Mouse (Mus musculus): ENCODE results near the gene Kcnj11. TPM values are rescaled to one million over a fixed set of nuclear protein-coding genes. Genes with fewer than 3 reads are reported as not detected.
A peak's percentile ranks its signal among the peaks of the same experiment; 100 is the strongest.

Gene Kcnj11
- polyA plus RNA-seq, 1 experiment from 2014 or later, result 3.7 TPM

GRCm38 (mm10) chr7:46076844-46077243, 23.7 kb downstream of the Kcnj11 start:
- ATAC-seq, result no peak
- no peak overlapping the region for H3K4me2 ChIP-seq (ENCODE audit: low read length)
- H3K36me3 ChIP-seq (ENCODE audit: control insufficient read depth, insufficient read depth, low read length), result peaks cover 24% of the 10 kb centered on the region
- no peaks in the 10 kb centered on the region for H3K9me3 ChIP-seq (ENCODE audit: control insufficient read depth, low read length)
- 85% methylated on average over 7 of the region's 7 CpGs for WGBS
- H3K27me3 ChIP-seq (replicated peaks; ENCODE audit: control insufficient read depth, insufficient read depth, low read length), result no peaks in the 10 kb centered on the region
- H3K9ac ChIP-seq (ENCODE audit: low read depth, low read length), result no peak overlapping the region
- no peak overlapping the region for H3K4me3 ChIP-seq (ENCODE audit: low read length)
- H3K27ac ChIP-seq (ENCODE audit: low read depth, low read length), result no peak overlapping the region
- H3K4me1 ChIP-seq (ENCODE audit: control insufficient read depth, insufficient read depth, low read depth, low read length), result no peaks in the 10 kb centered on the region

DNA sequence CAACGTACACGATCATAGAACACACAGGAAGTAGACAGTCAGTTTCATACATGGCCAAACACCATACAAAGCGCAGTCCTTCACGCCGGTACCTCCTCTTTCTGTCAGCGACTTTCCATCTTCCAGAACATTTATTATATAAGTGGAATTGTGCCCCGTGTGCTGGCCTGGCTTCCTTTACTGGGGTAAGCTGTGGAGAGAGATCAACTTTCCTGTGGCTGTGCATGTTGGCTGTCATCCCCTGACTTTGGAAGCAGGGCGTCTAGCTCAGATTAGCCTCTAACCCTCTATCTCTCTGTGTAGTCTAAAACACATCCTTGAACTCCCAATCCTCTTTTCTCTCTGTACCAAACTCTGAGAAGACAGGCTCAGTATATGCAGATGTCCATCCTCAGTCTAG, 31.7 kb downstream of the Kcnj11 start:
- Histone ChIP-seq H3K27me3 (replicated peaks; ENCODE audit: control insufficient read depth, insufficient read depth, low read length) (no peaks in the 10 kb centered on the region), H3K4me1 (ENCODE audit: control insufficient read depth, insufficient read depth, low read depth, low read length) (no peaks in the 10 kb centered on the region), H3K36me3 (ENCODE audit: control insufficient read depth, insufficient read depth, low read length) (peaks cover 37% of the 10 kb centered on the region), H3K9ac (ENCODE audit: low read depth, low read length) (no peak overlapping the region), H3K27ac (ENCODE audit: low read depth, low read length) (no peak overlapping the region), H3K9me3 (ENCODE audit: control insufficient read depth, low read length) (no peaks in the 10 kb centered on the region), H3K4me3 (ENCODE audit: low read length) (no peak overlapping the region), H3K4me2 (ENCODE audit: low read length) (no peak overlapping the region)
- 96% methylated on average over 8 of the region's 8 CpGs for WGBS
- ATAC-seq, result no peak

DNA sequence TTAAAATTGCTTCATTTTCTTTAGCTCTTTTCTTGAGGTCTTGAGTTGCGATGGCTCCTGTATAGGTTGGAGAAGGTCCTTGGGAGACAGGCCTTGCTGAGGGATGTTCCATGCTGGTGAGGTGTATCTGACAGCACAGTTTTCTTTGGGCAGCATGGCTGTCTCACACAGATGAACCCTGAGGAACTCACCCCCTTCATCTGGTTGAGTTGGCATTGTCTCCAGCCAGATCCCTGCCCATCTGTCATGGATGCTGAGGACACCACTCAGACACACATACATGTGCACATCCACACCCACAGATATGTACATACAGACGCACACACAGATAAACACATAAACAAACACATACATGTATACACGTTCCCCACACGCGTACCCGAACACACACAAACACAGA, 37.3 kb downstream of the Kcnj11 start:
- peaks cover 44% of the 10 kb centered on the region for H3K36me3 ChIP-seq (ENCODE audit: control insufficient read depth, insufficient read depth, low read length)
- H3K27me3 ChIP-seq (replicated peaks; ENCODE audit: control insufficient read depth, insufficient read depth, low read length), result no peaks in the 10 kb centered on the region
- no peak overlapping the region for H3K27ac ChIP-seq (ENCODE audit: low read depth, low read length)
- no peaks in the 10 kb centered on the region for H3K9me3 ChIP-seq (ENCODE audit: control insufficient read depth, low read length)
- no peak overlapping the region for H3K4me3 ChIP-seq (ENCODE audit: low read length)
- no peaks in the 10 kb centered on the region for H3K4me1 ChIP-seq (ENCODE audit: control insufficient read depth, insufficient read depth, low read depth, low read length)
- H3K4me2 ChIP-seq (ENCODE audit: low read length), result no peak overlapping the region
- 94% methylated on average over 6 of the region's 6 CpGs for WGBS
- no peak overlapping the region for H3K9ac ChIP-seq (ENCODE audit: low read depth, low read length)
- ATAC-seq, result no peak

GRCm38 (mm10) chr7:46061614-46062013, 39.0 kb downstream of the Kcnj11 start:
- H3K27me3 ChIP-seq (replicated peaks; ENCODE audit: control insufficient read depth, insufficient read depth, low read length), result no peaks in the 10 kb centered on the region
- H3K4me2 ChIP-seq (ENCODE audit: low read length), result no peak overlapping the region
- H3K27ac ChIP-seq (ENCODE audit: low read depth, low read length), result no peak overlapping the region
- H3K9ac ChIP-seq (ENCODE audit: low read depth, low read length), result no peak overlapping the region
- H3K4me3 ChIP-seq (ENCODE audit: low read length), result no peak overlapping the region
- H3K9me3 ChIP-seq (ENCODE audit: control insufficient read depth, low read length), result no peaks in the 10 kb centered on the region
- H3K4me1 ChIP-seq (ENCODE audit: control insufficient read depth, insufficient read depth, low read depth, low read length), result no peaks in the 10 kb centered on the region
- H3K36me3 ChIP-seq (ENCODE audit: control insufficient read depth, insufficient read depth, low read length), result peaks cover 49% of the 10 kb centered on the region
- 97% methylated on average over 16 of the region's 16 CpGs for WGBS
- no peak for ATAC-seq

DNA sequence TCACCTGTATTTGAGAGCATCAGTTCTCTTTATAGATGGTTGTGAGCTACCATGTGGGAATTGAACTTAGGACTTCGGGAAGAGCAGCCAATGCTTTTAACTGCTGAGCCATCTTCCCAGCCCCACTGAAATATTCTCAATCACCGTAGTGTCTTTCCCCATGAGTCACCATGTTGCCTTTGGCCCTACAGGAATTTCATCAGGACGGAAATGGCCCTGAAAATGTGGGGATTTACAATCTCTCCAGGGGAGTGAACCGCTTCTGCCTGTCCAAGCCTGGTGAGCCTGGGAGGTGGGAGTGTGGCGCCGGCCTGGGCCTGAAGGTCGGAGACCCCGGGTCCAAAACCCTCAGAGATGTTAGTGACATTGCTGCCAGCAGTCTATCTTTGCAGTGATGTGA, 39.9 kb downstream of the Kcnj11 start:
- H3K27me3 ChIP-seq (replicated peaks; ENCODE audit: control insufficient read depth, insufficient read depth, low read length), result no peaks in the 10 kb centered on the region
- no peak for ATAC-seq
- WGBS, result 94% methylated on average over 8 of the region's 8 CpGs
- H3K4me3 ChIP-seq (ENCODE audit: low read length), result no peak overlapping the region
- H3K9me3 ChIP-seq (ENCODE audit: control insufficient read depth, low read length), result no peaks in the 10 kb centered on the region
- H3K9ac ChIP-seq (ENCODE audit: low read depth, low read length), result no peak overlapping the region
- no peak overlapping the region for H3K27ac ChIP-seq (ENCODE audit: low read depth, low read length)
- H3K4me1 ChIP-seq (ENCODE audit: control insufficient read depth, insufficient read depth, low read depth, low read length), result no peaks in the 10 kb centered on the region
- no peak overlapping the region for H3K4me2 ChIP-seq (ENCODE audit: low read length)
- H3K36me3 ChIP-seq (ENCODE audit: control insufficient read depth, insufficient read depth, low read length), result peaks cover 41% of the 10 kb centered on the region

DNA sequence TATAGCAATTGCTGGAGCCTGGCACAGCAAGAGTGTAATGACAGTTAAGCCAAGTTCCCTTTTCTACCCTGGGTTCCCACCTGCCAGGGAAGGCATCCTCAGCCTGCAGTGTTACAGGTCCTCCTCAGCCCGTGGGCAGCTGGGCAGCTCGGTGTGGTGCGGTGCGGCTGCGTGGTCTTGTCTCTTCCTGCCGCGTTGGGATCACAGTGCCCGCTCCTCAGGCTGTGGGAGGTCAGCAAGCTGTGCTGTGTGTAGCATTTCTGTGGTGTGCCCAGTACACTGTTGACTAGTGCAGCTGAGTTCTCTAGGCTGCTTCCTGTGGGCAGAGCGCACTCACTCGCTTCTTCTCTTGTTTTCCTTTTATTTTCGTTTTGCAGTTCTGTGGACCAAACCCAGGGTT, 41.7 kb downstream of the Kcnj11 start:
- Histone ChIP-seq H3K9ac (ENCODE audit: low read depth, low read length) (no peak overlapping the region), H3K27me3 (replicated peaks; ENCODE audit: control insufficient read depth, insufficient read depth, low read length) (no peaks in the 10 kb centered on the region), H3K9me3 (ENCODE audit: control insufficient read depth, low read length) (no peaks in the 10 kb centered on the region), H3K4me2 (ENCODE audit: low read length) (no peak overlapping the region), H3K4me1 (ENCODE audit: control insufficient read depth, insufficient read depth, low read depth, low read length) (no peaks in the 10 kb centered on the region), H3K27ac (ENCODE audit: low read depth, low read length) (no peak overlapping the region), H3K4me3 (ENCODE audit: low read length) (no peak overlapping the region), H3K36me3 (ENCODE audit: control insufficient read depth, insufficient read depth, low read length) (peaks cover 53% of the 10 kb centered on the region)
- ATAC-seq, result no peak
- WGBS, result 82% methylated on average over 11 of the region's 11 CpGs

DNA sequence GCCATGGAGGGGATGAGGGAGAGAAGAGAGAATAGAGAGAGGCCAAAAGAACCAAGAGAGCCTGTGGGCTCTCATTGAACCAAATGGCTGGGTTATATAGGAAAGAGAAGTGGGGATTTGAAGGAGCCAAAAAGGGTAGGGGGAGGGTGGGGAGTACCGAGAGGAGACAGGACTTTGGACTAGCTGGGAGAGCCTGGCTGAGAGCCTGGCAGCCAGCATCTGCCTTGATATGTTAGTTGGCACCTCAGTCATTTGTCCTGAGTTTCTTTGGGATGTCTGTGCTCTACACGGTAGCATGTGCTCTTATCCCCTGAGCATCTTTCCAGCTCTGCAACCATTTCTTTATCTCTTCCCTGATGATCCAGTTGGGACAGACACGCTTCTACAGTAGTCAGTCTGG, 47.0 kb downstream of the Kcnj11 start:
- no peak overlapping the region for H3K4me2 ChIP-seq (ENCODE audit: low read length)
- peaks cover 34% of the 10 kb centered on the region for H3K36me3 ChIP-seq (ENCODE audit: control insufficient read depth, insufficient read depth, low read length)
- no peak overlapping the region for H3K27ac ChIP-seq (ENCODE audit: low read depth, low read length)
- H3K9ac ChIP-seq (ENCODE audit: low read depth, low read length), result no peak overlapping the region
- 88% methylated on average over 3 of the region's 3 CpGs for WGBS
- H3K4me1 ChIP-seq (ENCODE audit: control insufficient read depth, insufficient read depth, low read depth, low read length), result no peaks in the 10 kb centered on the region
- no peaks in the 10 kb centered on the region for H3K9me3 ChIP-seq (ENCODE audit: control insufficient read depth, low read length)
- no peak for ATAC-seq
- H3K27me3 ChIP-seq (replicated peaks; ENCODE audit: control insufficient read depth, insufficient read depth, low read length), result no peaks in the 10 kb centered on the region
- H3K4me3 ChIP-seq (ENCODE audit: low read length), result no peak overlapping the region

DNA sequence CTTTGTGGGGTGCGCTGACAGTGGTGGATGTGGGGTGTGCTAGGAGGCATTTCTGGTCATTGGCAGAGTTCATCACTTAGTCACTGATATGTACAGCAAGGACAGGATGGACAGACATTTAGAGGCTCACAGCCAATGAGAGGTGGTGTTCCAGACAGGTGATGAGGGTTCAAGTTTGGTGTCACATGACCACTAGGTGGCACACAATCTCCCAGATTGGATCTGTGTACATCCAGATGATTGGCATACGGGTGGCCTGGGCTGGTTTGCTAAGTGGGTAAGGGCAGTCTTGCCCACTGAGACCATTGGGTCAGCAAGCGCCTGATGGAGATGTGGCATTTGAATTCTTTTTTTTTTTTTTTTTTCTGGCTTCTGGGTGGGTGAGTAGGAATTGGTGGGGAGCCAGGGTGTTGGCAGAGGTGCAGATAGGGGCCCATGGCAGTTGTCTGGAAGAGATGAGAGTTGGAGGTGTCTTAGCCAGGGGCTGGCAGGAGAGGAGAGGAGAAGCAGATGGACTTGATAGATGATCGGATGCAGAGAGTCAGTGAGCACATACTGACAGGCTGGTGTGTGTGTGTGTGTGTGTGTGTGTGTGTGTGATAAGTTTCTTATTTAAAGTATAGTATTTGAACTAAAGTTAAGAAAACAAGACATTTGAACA, 48.3 kb downstream of the Kcnj11 start:
- ATAC-seq, result peak; percentile 40; the same call in 1 of the 2 replicates
- Histone ChIP-seq H3K4me2 (ENCODE audit: low read length) (no peak overlapping the region), H3K27ac (ENCODE audit: low read depth, low read length) (no peak overlapping the region), H3K4me1 (ENCODE audit: control insufficient read depth, insufficient read depth, low read depth, low read length) (no peaks in the 10 kb centered on the region), H3K9me3 (ENCODE audit: control insufficient read depth, low read length) (no peaks in the 10 kb centered on the region), H3K4me3 (ENCODE audit: low read length) (no peak overlapping the region), H3K27me3 (replicated peaks; ENCODE audit: control insufficient read depth, insufficient read depth, low read length) (no peaks in the 10 kb centered on the region), H3K36me3 (ENCODE audit: control insufficient read depth, insufficient read depth, low read length) (peaks cover 37% of the 10 kb centered on the region), H3K9ac (ENCODE audit: low read depth, low read length) (no peak overlapping the region)
- WGBS, result 88% methylated on average over 4 of the region's 4 CpGs

GRCm38 (mm10) chr7:46049981-46050380, 50.6 kb downstream of the Kcnj11 start:
- H3K27ac ChIP-seq (ENCODE audit: low read depth, low read length), result no peak overlapping the region
- no peak overlapping the region for H3K4me3 ChIP-seq (ENCODE audit: low read length)
- peaks cover 42% of the 10 kb centered on the region for H3K36me3 ChIP-seq (ENCODE audit: control insufficient read depth, insufficient read depth, low read length)
- H3K27me3 ChIP-seq (replicated peaks; ENCODE audit: control insufficient read depth, insufficient read depth, low read length), result no peaks in the 10 kb centered on the region
- H3K4me1 ChIP-seq (ENCODE audit: control insufficient read depth, insufficient read depth, low read depth, low read length), result no peaks in the 10 kb centered on the region
- 0 out of 2 replicates have a peak, but pooled peaks have one; percentile 48 for ATAC-seq
- H3K9me3 ChIP-seq (ENCODE audit: control insufficient read depth, low read length), result no peaks in the 10 kb centered on the region
- H3K9ac ChIP-seq (ENCODE audit: low read depth, low read length), result no peak overlapping the region
- no peak overlapping the region for H3K4me2 ChIP-seq (ENCODE audit: low read length)
- WGBS, result 68% methylated on average over 7 of the region's 7 CpGs
